Mouse (Mus musculus) megakaryocyte-erythroid progenitor cell, adult 5-6 weeks (primary cell): ENCODE data around the gene Usp18. TPM values are rescaled to one million over a fixed set of nuclear protein-coding genes. Genes with fewer than 3 reads are reported as not detected.

Experiments
- ATAC-seq: replicated peaks from 2 replicates; pipeline ENCODE4 v1.8.0; 2016; ENCODE audit warnings: mild to moderate bottlenecking, inconsistent platforms; ENCODE audit not compliant: severe bottlenecking, poor library complexity, low FRiP score, low TSS enrichment
- total RNA-seq, 2 experiments: library from RNA; stranded (forward) in 1 of 2; stranded (reverse) in 1 of 2; fragments of 200-1000, 215-1000 nt in 1 of 2; fragments of >200 nt in 1 of 2; fragmentation: Nextera tagmentation in 1 of 2; gene quantifications; 2 replicates each; pipeline ENCODE4 v1.2.3; 2014 to 2017

Gene Usp18
- total RNA-seq, 2 experiments from 2014 or later, result 2.3 to 5.2 TPM

- no peak for ATAC-seq
These were observed 23.7 kb upstream of the Usp18 start for GRCm38 (mm10) chr6:121221876-121222597.

- ATAC-seq, result no peak
These were observed 22.7 kb upstream of the Usp18 start for GRCm38 (mm10) chr6:121223001-121223400.

GRCm38 (mm10) chr6:121224067-121224466 lies 21.6 kb upstream of the Usp18 start:
- no peak for ATAC-seq

- ATAC-seq, result no peak
These were observed 20.7 kb upstream of the Usp18 start for GRCm38 (mm10) chr6:121224993-121225392.

GRCm38 (mm10) chr6:121226043-121226442 lies 19.7 kb upstream of the Usp18 start:
- no peak for ATAC-seq

- ATAC-seq, result no peak
These were observed 19.0 kb upstream of the Usp18 start for GRCm38 (mm10) chr6:121226744-121227143.

- ATAC-seq, result 0 out of 2 replicates have a peak, but pooled peaks have one; percentile 41
These were observed 17.3 kb upstream of the Usp18 start for GRCm38 (mm10) chr6:121228421-121228820.

- no peak for ATAC-seq
These were observed 13.1 kb upstream of the Usp18 start for GRCm38 (mm10) chr6:121232652-121233051.

GRCm38 (mm10) chr6:121236386-121236785 lies 9.3 kb upstream of the Usp18 start:
- no peak for ATAC-seq

- no peak for ATAC-seq
These were observed 7.5 kb upstream of the Usp18 start for GRCm38 (mm10) chr6:121238209-121238608.

GRCm38 (mm10) chr6:121241780-121242179 lies 3.9 kb upstream of the Usp18 start:
- ATAC-seq, result no peak

GRCm38 (mm10) chr6:121243161-121243560 lies 2.5 kb upstream of the Usp18 start:
- no peak for ATAC-seq

- no peak; the same call in 1 of the 2 replicates for ATAC-seq
These were observed 293 bp downstream of the Usp18 start for GRCm38 (mm10) chr6:121246037-121246361.

GRCm38 (mm10) chr6:121250406-121250805 lies 4.7 kb downstream of the Usp18 start:
- ATAC-seq, result no peak

GRCm38 (mm10) chr6:121251256-121251655 lies 5.5 kb downstream of the Usp18 start:
- no peak for ATAC-seq

- ATAC-seq, result peak; percentile 85
These were observed 14.8 kb downstream of the Usp18 start for GRCm38 (mm10) chr6:121260548-121260947.

GRCm38 (mm10) chr6:121261233-121261632 lies 15.5 kb downstream of the Usp18 start:
- ATAC-seq, result no peak

GRCm38 (mm10) chr6:121262004-121262403 lies 16.3 kb downstream of the Usp18 start:
- ATAC-seq, result no peak

- no peak for ATAC-seq
These were observed 16.8 kb downstream of the Usp18 start for GRCm38 (mm10) chr6:121262496-121262895.

- ATAC-seq, result no peak
These were observed 24.4 kb downstream of the Usp18 start for GRCm38 (mm10) chr6:121270156-121270555.

GRCm38 (mm10) chr6:121271707-121272074 lies 26.0 kb downstream of the Usp18 start:
- ATAC-seq, result no peak
